Mouse (Mus musculus) embryonic facial prominence, embryonic 13.5 days (tissue): ENCODE data around the gene Zfp462. TPM values are rescaled to one million over a fixed set of nuclear protein-coding genes. Genes with fewer than 3 reads are reported as not detected.

Source experiments
- ATAC-seq: fragments of 200-750 bp; cut with Nextera tagmentation; 2 replicates; pipeline ENCODE4 v1.8.0; 2017; ENCODE audit warnings: low read depth; ENCODE audit not compliant: insufficient number of reproducible peaks, insufficient read depth, low FRiP score, low TSS enrichment
- H3K27ac ChIP-seq: fragments of 300-500 bp; sonication (generic); 2 replicates; pipeline ENCODE4 v1.5.1; 2015; ENCODE audit warnings: moderate library complexity, mild to moderate bottlenecking, inconsistent platforms
- H3K27me3 ChIP-seq: fragments of 300-500 bp; sonication (generic); 2 replicates; pipeline ENCODE4 v1.6.1; 2015; ENCODE audit warnings: mild to moderate bottlenecking, inconsistent platforms
- H3K36me3 ChIP-seq: fragments of 300-500 bp; sonication (generic); 2 replicates; pipeline ENCODE4 v1.6.1; 2015; ENCODE audit warnings: mild to moderate bottlenecking, inconsistent platforms
- H3K4me1 ChIP-seq: fragments of 300-500 bp; sonication (generic); 2 replicates; pipeline ENCODE4 v1.6.1; 2015; ENCODE audit warnings: inconsistent platforms
- H3K4me2 ChIP-seq: fragments of 300-500 bp; sonication (generic); 2 replicates; pipeline ENCODE4 v1.6.1; 2015; ENCODE audit warnings: moderate library complexity, mild to moderate bottlenecking, inconsistent platforms
- H3K4me3 ChIP-seq: fragments of 300-500 bp; sonication (generic); 2 replicates; pipeline ENCODE4 v1.5.1; 2015; ENCODE audit warnings: mild to moderate bottlenecking, inconsistent platforms
- H3K9ac ChIP-seq: fragments of 300-500 bp; sonication (generic); 2 replicates; pipeline ENCODE4 v1.6.1; 2015; ENCODE audit warnings: mild to moderate bottlenecking, inconsistent platforms
- H3K9me3 ChIP-seq: fragments of 300-500 bp; sonication (generic); 2 replicates; pipeline ENCODE4 v1.6.1; 2016; ENCODE audit warnings: inconsistent platforms
- WGBS: fragments of 180-500 bp; shearing (Covaris S2); methylation state at CpG from one replicate; pipeline ENCODE4 v1.1.7; 2015; ENCODE audit warnings: mixed read lengths; 5-methylcytosine and 5-hydroxymethylcytosine counted together
- polyA plus RNA-seq: library from polyadenylated mRNA; unstranded; fragments of >200 nt; fragmentation: Nextera tagmentation; extraction: Ambion mirVana; gene quantifications from 2 replicates; pipeline ENCODE4 v1.2.1, GENCODE M21; 2015

Gene Zfp462
- polyA plus RNA-seq, 1 experiment from 2014 or later: 9.0 TPM

GRCm38 (mm10) chr4:54999556-54999955, 54.7 kb downstream of the Zfp462 start:
- no peaks in the 10 kb centered on the region for H3K27me3 ChIP-seq
- H3K4me2 ChIP-seq: no peak overlapping the region
- H3K4me1 ChIP-seq: peaks cover 12% of the 10 kb centered on the region
- no peak overlapping the region for H3K9ac ChIP-seq
- no peak overlapping the region for H3K27ac ChIP-seq
- 93% methylated on average over 5 of the region's 5 CpGs for WGBS
- H3K36me3 ChIP-seq: peaks cover 27% of the 10 kb centered on the region
- ATAC-seq: no peak
- no peaks in the 10 kb centered on the region for H3K9me3 ChIP-seq
- H3K4me3 ChIP-seq: no peak overlapping the region

- 83% methylated on average over 3 of the region's 3 CpGs for WGBS
Observed at GRCm38 (mm10) chr4:55001386-55001785, 56.5 kb downstream of the Zfp462 start.

GRCm38 (mm10) chr4:55003128-55003527, 58.3 kb downstream of the Zfp462 start:
- Histone ChIP-seq H3K9me3 (no peaks in the 10 kb centered on the region), H3K27me3 (no peaks in the 10 kb centered on the region), H3K9ac (no peak overlapping the region), H3K36me3 (peaks cover 23% of the 10 kb centered on the region), H3K27ac (no peak overlapping the region; the same call in 1 of the 2 replicates), H3K4me3 (no peak overlapping the region), H3K4me1 (peaks cover 27% of the 10 kb centered on the region), H3K4me2 (no peak overlapping the region)
- 76% methylated on average over 6 of the region's 6 CpGs for WGBS
- ATAC-seq: no peak

More at GRCm38 (mm10) chr4:55001386-55001785, 56.5 kb downstream of the Zfp462 start:
- no peak overlapping the region for H3K27ac ChIP-seq
- no peak overlapping the region for H3K9ac ChIP-seq
- peaks cover 18% of the 10 kb centered on the region for H3K36me3 ChIP-seq
- H3K4me3 ChIP-seq: no peak overlapping the region
- H3K9me3 ChIP-seq: no peaks in the 10 kb centered on the region
- no peak overlapping the region for H3K4me2 ChIP-seq
- peaks cover 27% of the 10 kb centered on the region for H3K4me1 ChIP-seq
- ATAC-seq: no peak
- no peaks in the 10 kb centered on the region for H3K27me3 ChIP-seq

- Histone ChIP-seq H3K4me3 (no peak overlapping the region), H3K4me2 (peak overlapping the region; percentile 44), H3K27ac (peak overlapping the region; percentile 88), H3K27me3 (no peaks in the 10 kb centered on the region), H3K36me3 (peaks cover 43% of the 10 kb centered on the region), H3K9ac (peak overlapping the region; percentile 44; the same call in 1 of the 2 replicates), H3K9me3 (no peaks in the 10 kb centered on the region), H3K4me1 (peaks cover 27% of the 10 kb centered on the region)
- ATAC-seq: peak; percentile 32; the same call in 1 of the 2 replicates
- 27% methylated on average over 4 of the region's 4 CpGs for WGBS
Observed at GRCm38 (mm10) chr4:55005066-55005465, 60.2 kb downstream of the Zfp462 start.

GRCm38 (mm10) chr4:55005521-55005969, 60.7 kb downstream of the Zfp462 start:
- Histone ChIP-seq H3K4me1 (peaks cover 27% of the 10 kb centered on the region), H3K9me3 (no peaks in the 10 kb centered on the region), H3K9ac (peak overlapping the region; percentile 44), H3K4me2 (peak overlapping the region; percentile 44), H3K4me3 (no peak overlapping the region), H3K27ac (peak overlapping the region; percentile 88), H3K27me3 (no peaks in the 10 kb centered on the region), H3K36me3 (peaks cover 47% of the 10 kb centered on the region)
- 22% methylated on average over 9 of the region's 9 CpGs for WGBS
- no peak; the same call in 1 of the 2 replicates for ATAC-seq

GRCm38 (mm10) chr4:55006024-55006423, 61.2 kb downstream of the Zfp462 start:
- Histone ChIP-seq H3K4me3 (no peak overlapping the region), H3K9me3 (no peaks in the 10 kb centered on the region), H3K36me3 (peaks cover 52% of the 10 kb centered on the region), H3K9ac (no peak overlapping the region), H3K27ac (peak overlapping the region; percentile 88), H3K4me1 (peaks cover 27% of the 10 kb centered on the region), H3K4me2 (0 out of 2 replicates have a peak overlapping the region, but pooled peaks have one; percentile 44), H3K27me3 (no peaks in the 10 kb centered on the region)
- 71% methylated on average over 1 of the region's 1 CpGs for WGBS
- no peak for ATAC-seq

- Histone ChIP-seq H3K27me3 (no peaks in the 10 kb centered on the region), H3K4me2 (no peak overlapping the region), H3K9me3 (no peaks in the 10 kb centered on the region), H3K36me3 (peaks cover 71% of the 10 kb centered on the region), H3K4me3 (no peak overlapping the region), H3K27ac (no peak overlapping the region), H3K9ac (no peak overlapping the region), H3K4me1 (peaks cover 28% of the 10 kb centered on the region)
- ATAC-seq: no peak
- WGBS: 94% methylated on average over 14 of the region's 14 CpGs
Observed at GRCm38 (mm10) chr4:55008616-55009015, 63.8 kb downstream of the Zfp462 start.

- no peak overlapping the region for H3K9ac ChIP-seq
- 92% methylated on average over 12 of the region's 12 CpGs for WGBS
- H3K4me1 ChIP-seq: 0 out of 2 replicates have a peak, but pooled peaks cover 3% of the 10 kb centered on the region
- peaks cover 92% of the 10 kb centered on the region for H3K36me3 ChIP-seq
- no peaks in the 10 kb centered on the region for H3K27me3 ChIP-seq
- no peak overlapping the region for H3K4me2 ChIP-seq
- H3K27ac ChIP-seq: no peak overlapping the region
- no peaks in the 10 kb centered on the region for H3K9me3 ChIP-seq
- no peak for ATAC-seq
- H3K4me3 ChIP-seq: no peak overlapping the region
Observed at GRCm38 (mm10) chr4:55011391-55011790, 66.5 kb downstream of the Zfp462 start.

- whole genome bisulfite sequencing: 63% methylated on average over 16 of the region's 16 CpGs
- ATAC-seq: no peak
- Histone ChIP-seq H3K27ac (no peak overlapping the region), H3K4me2 (no peak overlapping the region), H3K36me3 (peaks cover 98% of the 10 kb centered on the region), H3K9me3 (no peaks in the 10 kb centered on the region), H3K4me1 (0 out of 2 replicates have a peak, but pooled peaks cover 3% of the 10 kb centered on the region), H3K9ac (no peak overlapping the region), H3K27me3 (no peaks in the 10 kb centered on the region), H3K4me3 (no peak overlapping the region)
Observed at GRCm38 (mm10) chr4:55013563-55014248, 68.9 kb downstream of the Zfp462 start.

- no peaks in the 10 kb centered on the region for H3K27me3 ChIP-seq
- no peak overlapping the region for H3K27ac ChIP-seq
- no peak overlapping the region for H3K9ac ChIP-seq
- H3K9me3 ChIP-seq: no peaks in the 10 kb centered on the region
- H3K36me3 ChIP-seq: peaks cover 98% of the 10 kb centered on the region
- H3K4me3 ChIP-seq: no peak overlapping the region
- no peak for ATAC-seq
- H3K4me2 ChIP-seq: no peak overlapping the region
- WGBS: 93% methylated on average over 13 of the region's 13 CpGs
- 0 out of 2 replicates have a peak, but pooled peaks cover 3% of the 10 kb centered on the region for H3K4me1 ChIP-seq
Observed at GRCm38 (mm10) chr4:55014731-55015463, 70.0 kb downstream of the Zfp462 start.

- 95% methylated on average over 2 of the region's 2 CpGs for WGBS
- H3K36me3 ChIP-seq: peaks cover 98% of the 10 kb centered on the region
- H3K27me3 ChIP-seq: no peaks in the 10 kb centered on the region
- no peak overlapping the region for H3K4me2 ChIP-seq
- ATAC-seq: no peak
- no peak overlapping the region for H3K9ac ChIP-seq
- H3K4me1 ChIP-seq: 0 out of 2 replicates have a peak, but pooled peaks cover 3% of the 10 kb centered on the region
- no peak overlapping the region for H3K27ac ChIP-seq
- no peak overlapping the region for H3K4me3 ChIP-seq
- no peaks in the 10 kb centered on the region for H3K9me3 ChIP-seq
Observed at GRCm38 (mm10) chr4:55015517-55015916, 70.7 kb downstream of the Zfp462 start.
